Mouse (Mus musculus) kidney, postnatal 0 days (tissue): ENCODE measurements around the gene Sun2. TPM values are rescaled to one million over a fixed set of nuclear protein-coding genes. Genes with fewer than 3 reads are reported as not detected.

ENCODE experiments used
- ATAC-seq: fragments of 200-750 bp; cut with Nextera tagmentation; replicated peaks from 2 replicates; pipeline ENCODE4 v1.8.0; 2017; ENCODE audit warnings: low read depth, moderate number of reproducible peaks, moderate TSS enrichment, moderate library complexity; ENCODE audit not compliant: low FRiP score
- DNase-seq: peaks from one replicate; pipeline ENCODE4 v3.0.0-alpha.2; 2016; ENCODE audit warnings: low spot score
- H3K27ac ChIP-seq: fragments of 300-500 bp; sonication (generic); 2 replicates; pipeline ENCODE4 v1.5.1; 2014; ENCODE audit warnings: mild to moderate bottlenecking
- H3K27me3 ChIP-seq: fragments of 300-500 bp; sonication (generic); 2 replicates; pipeline ENCODE4 v1.6.1; 2014; ENCODE audit warnings: low read length, mixed read lengths; ENCODE audit not compliant: insufficient read depth
- H3K36me3 ChIP-seq: fragments of 300-500 bp; sonication (generic); 2 replicates; pipeline ENCODE4 v1.6.1; 2014; ENCODE audit warnings: low read length, mixed read lengths; ENCODE audit not compliant: insufficient read depth
- H3K4me1 ChIP-seq: fragments of 300-500 bp; sonication (generic); replicated peaks from 2 replicates; pipeline ENCODE4 v1.6.1; 2014; ENCODE audit warnings: antibody characterized with exemption, low read length, mixed read lengths; ENCODE audit not compliant: insufficient read depth
- H3K4me2 ChIP-seq: fragments of 300-500 bp; sonication (generic); 2 replicates; pipeline ENCODE4 v1.6.1; 2014; ENCODE audit warnings: mild to moderate bottlenecking, low read length, moderate library complexity, mixed read lengths
- H3K4me3 ChIP-seq: fragments of 300-500 bp; sonication (generic); replicated peaks from 2 replicates; pipeline ENCODE4 v1.5.1; 2014; ENCODE audit warnings: low read depth, low read length
- H3K9ac ChIP-seq: fragments of 300-500 bp; sonication (generic); 2 replicates; pipeline ENCODE4 v1.6.1; 2014; ENCODE audit warnings: low read depth, low read length
- H3K9me3 ChIP-seq: fragments of 300-500 bp; sonication (generic); replicated peaks from 2 replicates; pipeline ENCODE4 v1.6.1; 2016; ENCODE audit warnings: low read length, inconsistent platforms, mixed read lengths
- CTCF ChIP-seq: IDR thresholded peaks from 2 replicates; pipeline ENCODE4 v1.5.1; 2016; ENCODE audit warnings: antibody characterized with exemption, low read depth, mild to moderate bottlenecking, moderate library complexity
- WGBS: fragments of 180-500 bp; shearing (Covaris S2); extraction: QIAGEN DNeasy Blood & Tissue Kit; methylation state at CpG from one replicate; pipeline ENCODE4 v1.1.7; 2014; 5-methylcytosine and 5-hydroxymethylcytosine counted together
- polyA plus RNA-seq: library from polyadenylated mRNA; unstranded; fragments of >200 nt; fragmentation: Nextera tagmentation; extraction: Ambion mirVana; gene quantifications from 2 replicates; pipeline ENCODE4 v1.2.1, GENCODE M21; 2015

The Sun2 gene
- polyA plus RNA-seq, 1 experiment from 2014 or later = 3.5 TPM

DNA sequence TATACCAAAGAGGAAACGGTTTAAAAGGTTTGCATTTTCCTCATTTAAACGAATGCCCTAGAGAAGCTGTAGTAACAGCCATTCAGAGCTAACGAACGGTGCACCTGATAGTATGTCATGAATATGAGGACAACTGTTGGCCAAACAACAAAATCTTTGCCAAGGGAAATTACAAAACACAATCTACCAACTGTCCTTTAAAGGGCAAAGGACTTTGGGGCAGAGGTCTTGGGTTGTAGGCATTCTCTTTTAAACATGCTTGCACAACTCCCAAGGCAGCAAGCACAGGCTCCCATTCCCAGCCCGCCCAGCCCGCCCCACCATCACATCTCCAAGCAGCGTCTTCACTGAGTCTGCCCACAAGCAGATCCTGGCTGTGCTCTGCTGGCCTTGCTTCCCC lies 10.8 kb downstream of the Sun2 start:
- Histone ChIP-seq H3K4me1 (no peaks in the 10 kb centered on the region), H3K36me3 (peaks cover 72% of the 10 kb centered on the region), H3K9ac (no peak overlapping the region), H3K4me2 (no peak overlapping the region), H3K27ac (no peak overlapping the region), H3K9me3 (no peaks in the 10 kb centered on the region), H3K4me3 (no peak overlapping the region), H3K27me3 (no peaks in the 10 kb centered on the region)
- 89% methylated on average over 7 of the region's 7 CpGs for WGBS
- no peak for TF ChIP-seq CTCF
- no peak for ATAC-seq
- no peak for DNase-seq

GRCm38 (mm10) chr15:79728731-79729388 lies 13.5 kb downstream of the Sun2 start:
- no peaks in the 10 kb centered on the region for H3K9me3 ChIP-seq
- H3K4me3 ChIP-seq = no peak overlapping the region
- H3K36me3 ChIP-seq = peaks cover 77% of the 10 kb centered on the region
- no peak overlapping the region for H3K9ac ChIP-seq
- WGBS = 69% methylated on average over 10 of the region's 10 CpGs
- no peak for TF ChIP-seq CTCF
- no peaks in the 10 kb centered on the region for H3K27me3 ChIP-seq
- no peak overlapping the region for H3K4me2 ChIP-seq
- H3K27ac ChIP-seq = no peak overlapping the region
- no peaks in the 10 kb centered on the region for H3K4me1 ChIP-seq
- no peak for DNase-seq
- no peak for ATAC-seq

DNA sequence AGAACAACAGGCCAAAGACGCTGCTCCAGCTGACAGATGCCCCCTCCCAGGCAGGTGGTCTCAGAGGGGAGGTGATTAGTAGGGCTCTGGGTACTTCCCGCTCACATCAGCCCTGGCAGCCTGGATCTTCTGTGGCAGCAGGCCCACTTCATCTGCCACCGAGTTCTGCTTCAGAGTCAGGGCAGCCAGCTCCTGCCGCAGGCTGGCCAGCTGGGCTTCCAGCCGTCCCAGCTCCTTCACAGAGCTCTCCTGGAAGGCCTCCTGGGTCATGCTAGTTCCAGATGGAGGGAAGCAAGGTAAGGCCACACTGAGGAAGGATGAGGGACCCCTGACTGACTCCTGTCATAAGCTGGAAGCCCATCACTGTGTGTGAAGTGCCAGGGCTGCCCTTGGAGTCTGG lies 14.0 kb downstream of the Sun2 start:
- H3K36me3 ChIP-seq = peaks cover 73% of the 10 kb centered on the region
- WGBS = 73% methylated on average over 5 of the region's 5 CpGs
- no peak overlapping the region for H3K4me3 ChIP-seq
- H3K4me1 ChIP-seq = no peaks in the 10 kb centered on the region
- no peaks in the 10 kb centered on the region for H3K9me3 ChIP-seq
- H3K4me2 ChIP-seq = no peak overlapping the region
- DNase-seq (no peak), ATAC-seq (no peak)
- H3K27me3 ChIP-seq = no peaks in the 10 kb centered on the region
- no peak overlapping the region for H3K9ac ChIP-seq
- no peak overlapping the region for H3K27ac ChIP-seq
- no peak for TF ChIP-seq CTCF

- peaks cover 69% of the 10 kb centered on the region for H3K36me3 ChIP-seq
- H3K4me2 ChIP-seq = no peak overlapping the region
- no peak overlapping the region for H3K9ac ChIP-seq
- no peak for DNase-seq
- TF ChIP-seq CTCF = no peak
- H3K27me3 ChIP-seq = no peaks in the 10 kb centered on the region
- ATAC-seq = no peak
- WGBS = 93% methylated on average over 6 of the region's 6 CpGs
- H3K4me3 ChIP-seq = no peak overlapping the region
- no peaks in the 10 kb centered on the region for H3K4me1 ChIP-seq
- H3K9me3 ChIP-seq = no peaks in the 10 kb centered on the region
- H3K27ac ChIP-seq = no peak overlapping the region
These were observed 14.5 kb downstream of the Sun2 start for GRCm38 (mm10) chr15:79727840-79728239.

GRCm38 (mm10) chr15:79725190-79725789 lies 17.0 kb downstream of the Sun2 start:
- no peak for TF ChIP-seq CTCF
- no peak overlapping the region for H3K27ac ChIP-seq
- no peaks in the 10 kb centered on the region for H3K9me3 ChIP-seq
- peaks cover 63% of the 10 kb centered on the region for H3K36me3 ChIP-seq
- H3K9ac ChIP-seq = no peak overlapping the region
- 90% methylated on average over 11 of the region's 11 CpGs for WGBS
- DNase-seq = no peak
- ATAC-seq = no peak
- no peak overlapping the region for H3K4me3 ChIP-seq
- no peak overlapping the region for H3K4me2 ChIP-seq
- no peaks in the 10 kb centered on the region for H3K4me1 ChIP-seq
- no peaks in the 10 kb centered on the region for H3K27me3 ChIP-seq

- Histone ChIP-seq H3K4me3 (no peak overlapping the region), H3K36me3 (peaks cover 64% of the 10 kb centered on the region), H3K4me1 (no peaks in the 10 kb centered on the region), H3K27ac (no peak overlapping the region), H3K4me2 (no peak overlapping the region), H3K9me3 (no peaks in the 10 kb centered on the region), H3K27me3 (no peaks in the 10 kb centered on the region), H3K9ac (no peak overlapping the region)
- ATAC-seq (peak; percentile 48; the same call in 1 of the 2 replicates), DNase-seq (peak; percentile 64)
- peak; percentile 74 for TF ChIP-seq CTCF
- WGBS = 7% methylated on average over 1 of the region's 1 CpGs
These were observed 18.9 kb downstream of the Sun2 start for GRCm38 (mm10) chr15:79723439-79723838.
